Mouse (Mus musculus) brain, adult 2 months (tissue): ENCODE data around the gene Gm11011.

Source experiments
- DNase-seq: peaks from one replicate; pipeline ENCODE4 v3.0.0; 2011; ENCODE audit warnings: low read depth, low spot score

Gm11011 gene

DNA sequence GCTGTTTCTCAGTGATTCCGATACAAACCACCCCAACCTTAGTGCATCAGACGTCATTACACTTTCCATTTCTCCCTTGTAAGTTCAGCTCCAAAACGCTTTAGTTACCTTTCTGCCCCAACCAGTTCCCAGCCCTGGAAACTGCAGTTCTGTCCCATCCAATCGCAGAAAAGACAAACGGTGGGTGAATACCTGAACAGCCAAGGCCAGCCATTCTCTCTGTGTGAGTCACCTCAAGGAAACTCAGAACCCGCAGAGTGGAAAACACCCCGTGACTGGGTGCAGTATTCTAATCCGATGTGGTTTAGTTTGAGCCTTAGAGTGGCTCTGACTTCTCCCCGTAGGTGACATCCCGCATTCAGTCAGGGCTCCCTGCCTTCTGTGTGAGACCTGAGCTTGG is 2.2 kb upstream of the Gm11011 start:
- DNase-seq, result no peak

GRCm38 (mm10) chr2:169586688-169587087 is 857 bp downstream of the Gm11011 start:
- DNase-seq, result no peak

DNA sequence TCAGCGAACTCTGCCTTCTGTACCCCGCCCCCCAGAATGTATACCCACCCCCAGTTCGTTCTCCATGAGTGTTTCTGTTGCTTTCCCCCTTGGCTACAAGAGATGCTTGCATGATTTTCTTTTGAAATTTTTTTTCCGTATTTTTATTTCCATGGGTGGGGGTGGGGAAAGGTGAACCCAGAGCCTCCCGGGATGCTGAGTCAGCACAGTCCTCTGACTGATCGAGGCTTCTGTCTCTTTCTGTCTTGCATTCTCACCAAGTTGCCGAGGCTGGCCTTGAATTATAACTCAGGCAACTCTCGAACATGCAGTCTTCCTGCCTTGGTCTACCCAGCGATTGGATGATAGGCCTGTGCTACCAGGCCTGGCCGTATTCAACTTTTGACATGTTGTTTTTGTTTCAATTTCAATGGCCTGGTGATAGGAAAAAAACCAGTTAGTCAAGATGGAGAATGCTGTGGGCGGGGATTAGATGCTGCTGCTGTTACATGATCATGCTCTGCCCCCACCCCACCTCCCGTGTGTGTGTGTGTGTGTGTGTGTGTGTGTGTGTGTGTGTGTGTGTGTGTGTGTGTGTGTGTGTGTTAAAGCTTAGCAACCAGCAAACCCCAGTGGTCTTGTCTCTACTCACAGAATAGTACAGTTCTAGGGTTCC is 1.8 kb downstream of the Gm11011 start:
- DNase-seq, result no peak

DNA sequence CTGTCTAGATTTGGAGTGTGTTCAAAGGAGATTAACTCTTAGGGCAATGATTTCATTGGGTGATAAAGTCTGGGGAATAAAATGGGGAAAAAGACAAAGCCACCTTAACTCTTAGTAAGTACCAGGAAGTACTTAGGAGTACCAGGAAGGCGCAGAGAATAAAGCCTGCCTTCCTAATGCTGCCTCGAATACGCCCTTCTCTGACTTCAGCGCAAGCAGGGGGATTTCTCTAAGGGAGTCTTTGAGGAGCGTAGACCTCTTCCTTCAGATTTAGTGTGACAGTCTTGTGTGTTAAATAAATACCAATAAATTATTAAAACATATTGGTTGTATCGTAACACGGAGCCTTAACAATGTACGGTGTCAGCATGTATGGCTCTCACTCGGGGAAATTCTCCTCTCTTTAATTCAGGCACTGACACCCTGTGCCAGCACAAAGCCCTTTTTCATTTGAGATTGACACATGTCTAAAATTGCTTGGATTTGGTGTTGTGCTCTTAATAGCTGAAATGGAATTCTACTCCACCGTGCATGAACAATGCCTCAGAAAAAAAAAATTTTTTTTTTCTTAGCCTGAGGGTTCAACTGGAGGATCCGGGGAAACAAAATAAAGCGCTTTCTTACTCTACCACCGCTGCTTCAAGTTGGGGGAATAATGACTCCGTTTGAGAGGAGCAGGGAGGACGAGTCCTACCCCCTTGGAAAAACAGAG is 2.6 kb downstream of the Gm11011 start:
- no peak for DNase-seq

DNA sequence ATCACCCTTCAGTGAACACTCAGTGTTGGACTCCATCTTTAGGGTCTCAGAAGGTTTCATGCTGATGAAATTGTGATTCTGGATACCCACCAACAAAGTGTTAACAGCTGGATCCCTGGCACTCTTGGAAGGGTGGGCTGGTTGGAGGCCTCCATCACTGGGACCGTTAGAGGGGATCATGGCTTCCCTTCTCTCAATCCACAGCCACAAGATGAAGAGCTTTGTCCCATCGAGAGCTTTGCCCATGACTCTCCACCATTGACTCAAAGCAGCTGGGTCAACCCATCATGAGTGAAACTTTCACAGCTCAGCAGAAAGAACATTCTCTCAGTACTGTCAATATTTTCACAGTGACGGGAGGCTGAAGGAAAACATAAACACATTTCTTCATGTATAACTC is 4.1 kb downstream of the Gm11011 start:
- DNase-seq, result no peak

GRCm38 (mm10) chr2:169577508-169578196 is 9.9 kb downstream of the Gm11011 start:
- DNase-seq, result no peak

DNA sequence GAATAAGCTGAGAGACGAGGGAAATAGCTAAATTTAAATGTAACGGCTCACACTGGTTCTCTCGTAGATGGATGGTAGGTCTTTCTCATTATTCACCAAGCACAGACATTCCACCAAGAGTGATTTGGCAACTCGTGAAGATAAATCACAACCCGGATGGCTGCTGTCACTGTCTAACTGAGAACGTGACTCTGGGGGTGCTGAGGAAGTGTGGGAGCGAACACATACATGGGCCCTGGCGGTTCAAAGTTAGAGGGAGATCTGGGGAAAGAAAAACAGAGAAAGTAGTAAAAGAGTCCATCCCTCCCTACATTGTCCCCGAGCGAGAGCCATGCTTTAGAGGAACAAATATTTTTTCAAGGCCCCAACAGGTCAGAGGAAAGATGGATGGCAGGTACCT is 17.5 kb downstream of the Gm11011 start:
- no peak for DNase-seq

DNA sequence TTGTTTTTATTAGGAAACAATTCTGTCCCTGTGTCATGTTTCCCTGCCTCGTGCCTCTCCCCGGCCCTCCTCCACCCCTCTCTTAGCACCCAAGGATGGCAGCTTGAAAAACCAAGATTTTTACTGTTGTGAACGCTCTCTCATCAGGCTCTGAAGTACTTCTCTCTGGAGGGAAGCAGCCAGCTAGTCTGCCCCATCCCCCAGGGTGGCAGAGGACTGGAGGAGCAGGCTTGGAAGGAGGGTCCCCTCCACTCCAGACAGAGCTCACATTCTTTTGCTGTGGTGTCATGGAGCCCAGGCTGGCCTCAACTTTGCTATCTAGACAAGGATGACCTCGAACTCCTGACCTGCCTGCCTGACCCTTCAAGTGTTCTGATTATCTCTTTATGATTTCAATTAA is 21.4 kb downstream of the Gm11011 start:
- DNase-seq, result no peak

DNA sequence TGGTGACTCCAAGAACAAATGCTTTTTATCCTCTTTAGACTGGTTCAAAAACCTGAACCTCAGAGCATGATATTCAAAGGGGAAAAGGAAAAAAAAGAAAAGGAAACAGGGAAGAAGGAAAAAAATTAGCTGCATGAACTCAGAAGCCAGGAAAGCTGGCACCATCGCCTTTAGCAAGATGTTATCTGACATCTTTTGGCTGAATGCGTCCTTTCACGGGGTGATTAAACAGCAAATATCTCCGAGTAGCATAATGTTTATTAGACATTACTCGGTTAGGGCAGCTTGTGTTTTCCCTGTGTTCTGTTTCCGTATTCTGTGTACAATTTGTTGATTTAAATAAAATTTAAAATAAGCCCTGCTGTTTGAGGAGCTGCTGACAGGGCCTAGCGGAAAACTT is 21.8 kb downstream of the Gm11011 start:
- no peak for DNase-seq

GRCm38 (mm10) chr2:169545674-169546073 is 41.9 kb downstream of the Gm11011 start:
- DNase-seq, result no peak

- DNase-seq, result no peak
Observed at GRCm38 (mm10) chr2:169538906-169539305, 48.6 kb downstream of the Gm11011 start.
